ENCODE assay signal across 18 mouse cellular contexts in genomic region chr10:44499897-44500519, GRCm38 (mm10). TPM values are rescaled to one million over a fixed set of nuclear protein-coding genes. Genes with fewer than 3 reads are reported as not detected.
DNase-seq lines count a peak whose midpoint lies in the region; ATAC-seq and TF ChIP-seq lines count a peak whose summit lies in the region.
"Had no signal": no experiment of that assay in that cellular context is flagged by ENCODE, and none has a peak within 500 bp of the region (broad histone marks: within the 10 kb centered on the region; RNA-seq: fewer than 3 reads in every experiment).

No protein-coding gene starts in this region.

- no peak for TF ChIP-seq CTCF in kidney, postnatal 0 days (IDR thresholded peaks at IDR 0.05; ENCODE audit: low read depth)
- no peak for TF ChIP-seq CTCF in kidney, adult 2 months (conservative IDR thresholded peaks at IDR 0.05; ENCODE audit: insufficient read depth, insufficient read length, low read depth, low read length)
- TF ChIP-seq CTCF in intestine, postnatal 0 days (IDR thresholded peaks at IDR 0.05; ENCODE audit: low read depth): no peak

- H3K27me3 ChIP-seq in kidney, postnatal 0 days (ENCODE audit: insufficient read depth, low read length): 0 out of 2 replicates have a peak, but pooled peaks cover 4% of the 10 kb centered on the region
- H3K27me3 ChIP-seq in kidney, adult 2 months (replicated peaks; ENCODE audit: control insufficient read depth, insufficient read depth, low read length): no peaks in the 10 kb centered on the region
- H3K27me3 ChIP-seq in intestine, postnatal 0 days (replicated peaks; ENCODE audit: control insufficient read depth, insufficient read depth, low read length): no peaks in the 10 kb centered on the region
- H3K27me3 ChIP-seq in neural tube, embryonic 13.5 days: no peaks in the 10 kb centered on the region
- H3K27me3 ChIP-seq: hindbrain, embryonic 12.5 days had no signal

- H3K4me1 ChIP-seq in kidney, postnatal 0 days (replicated peaks; ENCODE audit: insufficient read depth, low read length): no peaks in the 10 kb centered on the region
- no peaks in the 10 kb centered on the region for H3K4me1 ChIP-seq in kidney, adult 2 months (ENCODE audit: control insufficient read depth, insufficient read depth, low read length)
- peaks cover 5% of the 10 kb centered on the region for H3K4me1 ChIP-seq in intestine, postnatal 0 days (replicated peaks; ENCODE audit: control insufficient read depth, insufficient read depth, low read length)
- peaks cover 10% of the 10 kb centered on the region for H3K4me1 ChIP-seq in neural tube, embryonic 13.5 days (replicated peaks)
- H3K4me1 ChIP-seq: heart, embryonic 10.5 days; hindbrain, embryonic 12.5 days; liver, embryonic 12.5 days had no signal

- H3K4me2 ChIP-seq in kidney, postnatal 0 days (ENCODE audit: low read length): peak overlapping the region; percentile 38; the same call in 1 of the 2 replicates
- peak overlapping the region; percentile 44 for H3K4me2 ChIP-seq in intestine, postnatal 0 days (replicated peaks; ENCODE audit: low read depth)
- peak overlapping the region; percentile 31 for H3K4me2 ChIP-seq in neural tube, embryonic 13.5 days
- H3K4me2 ChIP-seq: hindbrain, embryonic 12.5 days; liver, embryonic 12.5 days; midbrain, embryonic 12.5 days had no signal

- intact Hi-C loops in left cerebral cortex, postnatal 25 days (cut with DNase I): no loop called here

- H3K4me3 ChIP-seq in kidney, postnatal 0 days (replicated peaks; ENCODE audit: low read depth, low read length): 0 out of 2 replicates have a peak overlapping the region, but pooled peaks have one; percentile 9
- no peak overlapping the region for H3K4me3 ChIP-seq in kidney, adult 2 months (ENCODE audit: insufficient read depth, low read depth, low read length)
- 0 out of 2 replicates have a peak overlapping the region, but pooled peaks have one; percentile 9 for H3K4me3 ChIP-seq in intestine, postnatal 0 days (ENCODE audit: low read depth, low read length)
- H3K4me3 ChIP-seq in neural tube, embryonic 13.5 days: no peak overlapping the region
- H3K4me3 ChIP-seq: heart, embryonic 10.5 days; hindbrain, embryonic 12.5 days; layer of hippocampus, adult 2 months; liver, embryonic 12.5 days; midbrain, embryonic 12.5 days had no signal

- WGBS in kidney, postnatal 0 days: 26% methylated on average over 15 of the region's 15 CpGs
- 51% methylated on average over 15 of the region's 15 CpGs for WGBS in kidney, adult 2 months
- WGBS in intestine, postnatal 0 days: 31% methylated on average over 15 of the region's 15 CpGs
- WGBS in neural tube, embryonic 13.5 days: 31% methylated on average over 15 of the region's 15 CpGs

- no peak for DNase-seq in kidney, postnatal 0 days (ENCODE audit: low spot score)
- no peak for DNase-seq in kidney, adult 2 months
- peak; percentile 49 for DNase-seq in embryo, embryonic 10.5 days (ENCODE audit: low spot score)
- DNase-seq in left cerebral cortex, postnatal 25 days (ENCODE audit: low spot score in 2 of 2): no peak
- DNase-seq in thymus, postnatal 25 days: no peak
- no peak for DNase-seq in urinary bladder, adult 18-20 months (ENCODE audit: low spot score in 2 of 2)
- DNase-seq: cerebellum, adult 9-10 months; heart, postnatal 10 days; kidney, adult 8-10 months; thymus, adult 2 months had no signal

- no peaks in the 10 kb centered on the region for H3K9me3 ChIP-seq in kidney, postnatal 0 days (replicated peaks; ENCODE audit: low read length)
- no peaks in the 10 kb centered on the region for H3K9me3 ChIP-seq in intestine, postnatal 0 days (ENCODE audit: control insufficient read depth)
- no peaks in the 10 kb centered on the region for H3K9me3 ChIP-seq in neural tube, embryonic 13.5 days
- H3K9me3 ChIP-seq: heart, embryonic 10.5 days; hindbrain, embryonic 12.5 days; liver, embryonic 12.5 days; midbrain, embryonic 12.5 days had no signal

- TF ChIP-seq POLR2A in kidney, adult 2 months (IDR thresholded peaks at IDR 0.05; ENCODE audit: low read depth, low read length): no peak

- no peak for ATAC-seq in kidney, postnatal 0 days (replicated peaks; ENCODE audit: low FRiP score, low read depth)
- no peak for ATAC-seq in intestine, postnatal 0 days
- peak; percentile 27; the same call in 1 of the 2 replicates for ATAC-seq in neural tube, embryonic 13.5 days (ENCODE audit: low read depth)
- ATAC-seq: forebrain, embryonic 14.5 days; liver, embryonic 12.5 days had no signal

- H3K36me3 ChIP-seq in kidney, postnatal 0 days (ENCODE audit: insufficient read depth, low read length): no peaks in the 10 kb centered on the region
- H3K36me3 ChIP-seq in kidney, adult 2 months (ENCODE audit: control insufficient read depth, insufficient read depth, low read length): no peaks in the 10 kb centered on the region
- no peaks in the 10 kb centered on the region for H3K36me3 ChIP-seq in intestine, postnatal 0 days (ENCODE audit: control insufficient read depth, insufficient read depth)
- H3K36me3 ChIP-seq in neural tube, embryonic 13.5 days: no peaks in the 10 kb centered on the region
- H3K36me3 ChIP-seq: heart, embryonic 10.5 days; hindbrain, embryonic 12.5 days; liver, embryonic 12.5 days; midbrain, embryonic 12.5 days had no signal

- no peak overlapping the region for H3K27ac ChIP-seq in kidney, postnatal 0 days
- no peak overlapping the region for H3K27ac ChIP-seq in kidney, adult 2 months (ENCODE audit: insufficient read depth, low read depth, low read length)
- no peak overlapping the region for H3K27ac ChIP-seq in intestine, postnatal 0 days (ENCODE audit: low read depth, low read length)
- no peak overlapping the region for H3K27ac ChIP-seq in neural tube, embryonic 13.5 days (replicated peaks)
- H3K27ac ChIP-seq: heart, embryonic 10.5 days; hindbrain, embryonic 12.5 days; layer of hippocampus, adult 2 months; liver, embryonic 12.5 days; midbrain, embryonic 12.5 days had no signal

- H3K9ac ChIP-seq in kidney, postnatal 0 days (ENCODE audit: low read depth, low read length): no peak overlapping the region
- H3K9ac ChIP-seq in intestine, postnatal 0 days (ENCODE audit: low read depth, low read length): no peak overlapping the region
- H3K9ac ChIP-seq in neural tube, embryonic 13.5 days: no peak overlapping the region
- H3K9ac ChIP-seq: hindbrain, embryonic 12.5 days; liver, embryonic 12.5 days; midbrain, embryonic 12.5 days had no signal

RNA-seq across cellular contexts. Expression of gene Prdm1, which starts 28.3 kb away (rescaled TPM):
- polyA plus RNA-seq in kidney, postnatal 0 days (2015; fragmentation: Nextera tagmentation; extraction: Ambion mirVana): 1.3 and 1.4 TPM in 2 replicates
- polyA plus RNA-seq in kidney, adult 2 months (2012; rRNA removed): 1.8 and 1.9 TPM in 2 replicates
- polyA plus RNA-seq in intestine, postnatal 0 days (2015; fragmentation: Nextera tagmentation; extraction: Ambion mirVana): 17.7 and 21.2 TPM in 2 replicates
- 0.93 and 0.99 TPM in 2 replicates for polyA plus RNA-seq in neural tube, embryonic 13.5 days (2015; fragmentation: Nextera tagmentation; extraction: Ambion mirVana)
- 1 to 10 TPM in 1 of 2 experiments, under 1 TPM in 1; 0.53 to 1.1 TPM for total RNA-seq in left cerebral cortex, postnatal 25 days (2021)

Comparison
In these comparisons a context has a peak if more than half of its experiments do, and no peak if none do; other contexts are left out.
1. H3K4me3 ChIP-seq: peak in kidney, postnatal 0 days (single experiment) and intestine, postnatal 0 days (single experiment); none in kidney, adult 2 months (single experiment) and neural tube, embryonic 13.5 days (single experiment).
2. Peak in every context shown above with its lines, with median percentiles within 50 percentile points of each other: H3K4me2 ChIP-seq.